Mouse (Mus musculus) midbrain, embryonic 13.5 days (tissue): ENCODE measurements around the gene P4ha2. TPM values are rescaled to one million over a fixed set of nuclear protein-coding genes. Genes with fewer than 3 reads are reported as not detected.

Source experiments
- ATAC-seq: fragments of 200-750 bp; cut with Nextera tagmentation; 2 replicates; pipeline ENCODE4 v1.8.0; 2017; ENCODE audit warnings: mild to moderate bottlenecking, moderate TSS enrichment, moderate library complexity
- H3K27ac ChIP-seq: fragments of 300-500 bp; sonication (generic); 2 replicates; pipeline ENCODE4 v1.5.1; 2015; ENCODE audit warnings: inconsistent platforms, mild to moderate bottlenecking, moderate library complexity
- H3K27me3 ChIP-seq: fragments of 300-500 bp; sonication (generic); 2 replicates; pipeline ENCODE4 v1.6.1; 2015; ENCODE audit warnings: mild to moderate bottlenecking, inconsistent platforms
- H3K36me3 ChIP-seq: fragments of 300-500 bp; sonication (generic); 2 replicates; pipeline ENCODE4 v1.6.1; 2015; ENCODE audit warnings: mild to moderate bottlenecking, inconsistent platforms
- H3K4me1 ChIP-seq: fragments of 300-500 bp; sonication (generic); replicated peaks from 2 replicates; pipeline ENCODE4 v1.6.1; 2015; ENCODE audit warnings: inconsistent platforms
- H3K4me2 ChIP-seq: fragments of 300-500 bp; sonication (generic); replicated peaks from 2 replicates; pipeline ENCODE4 v1.6.1; 2015; ENCODE audit warnings: moderate library complexity, mild to moderate bottlenecking, inconsistent platforms
- H3K4me3 ChIP-seq: fragments of 300-500 bp; sonication (generic); replicated peaks from 2 replicates; pipeline ENCODE4 v1.5.1; 2015; ENCODE audit warnings: mild to moderate bottlenecking, inconsistent platforms
- H3K9ac ChIP-seq: fragments of 300-500 bp; sonication (generic); replicated peaks from 2 replicates; pipeline ENCODE4 v1.6.1; 2015; ENCODE audit warnings: mild to moderate bottlenecking, inconsistent platforms
- H3K9me3 ChIP-seq: fragments of 300-500 bp; sonication (generic); 2 replicates; pipeline ENCODE4 v1.6.1; 2016; ENCODE audit warnings: mild to moderate bottlenecking, inconsistent platforms
- WGBS: fragments of 180-500 bp; shearing (Covaris S2); methylation state at CpG from one replicate; pipeline ENCODE4 v1.1.7; 2015; 5-methylcytosine and 5-hydroxymethylcytosine counted together
- polyA plus RNA-seq: library from polyadenylated mRNA; unstranded; fragments of >200 nt; fragmentation: Nextera tagmentation; extraction: Ambion mirVana; gene quantifications from 2 replicates; pipeline ENCODE4 v1.2.1, GENCODE M21; 2015

P4ha2 gene
- polyA plus RNA-seq, 1 experiment from 2014 or later: 7.8 TPM

DNA sequence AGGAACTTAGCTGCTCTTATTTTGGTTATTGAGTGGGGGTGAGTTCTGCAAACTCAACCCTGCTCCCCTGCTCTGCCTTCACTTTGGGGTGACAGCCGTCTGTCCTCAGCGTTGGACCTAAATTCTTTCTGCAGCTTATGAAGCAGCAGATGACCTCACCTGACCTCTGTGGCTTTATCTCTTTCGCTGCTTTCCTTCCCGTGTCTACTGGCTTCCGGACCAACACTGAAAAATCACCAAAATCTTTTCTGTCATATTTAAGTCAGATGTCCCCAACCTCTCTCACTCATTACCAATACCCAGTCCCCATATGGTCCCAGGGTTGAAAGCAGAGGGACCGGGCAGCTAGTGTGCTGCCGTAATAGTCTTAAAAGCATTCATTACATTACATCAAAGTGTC, 7.7 kb upstream of the P4ha2 start:
- Histone ChIP-seq H3K27ac (no peak overlapping the region), H3K36me3 (no peaks in the 10 kb centered on the region), H3K9me3 (no peaks in the 10 kb centered on the region), H3K9ac (no peak overlapping the region), H3K4me3 (no peak overlapping the region), H3K4me1 (no peaks in the 10 kb centered on the region), H3K4me2 (no peak overlapping the region), H3K27me3 (no peaks in the 10 kb centered on the region)
- ATAC-seq: no peak
- WGBS: 52% methylated on average over 7 of the region's 7 CpGs

DNA sequence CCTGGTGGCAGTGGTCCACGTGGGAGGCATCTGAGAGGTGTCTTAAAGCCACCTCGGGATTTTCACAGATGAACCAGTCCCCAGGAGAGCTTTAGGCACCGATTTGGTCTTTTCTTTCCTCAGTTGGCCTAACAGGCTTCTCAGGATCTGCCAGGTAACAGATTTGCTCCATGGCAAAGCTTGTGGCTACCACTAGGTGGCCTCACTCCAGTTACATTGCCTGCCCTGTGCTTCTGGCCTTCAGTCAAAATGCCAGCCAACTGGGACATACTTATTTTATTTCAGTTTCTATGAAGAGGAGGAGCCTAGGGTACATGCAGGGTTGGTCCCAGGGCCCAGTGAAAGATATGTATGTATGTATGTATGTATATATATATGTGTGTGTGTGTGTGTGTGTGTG, 6.9 kb upstream of the P4ha2 start:
- Histone ChIP-seq H3K4me3 (no peak overlapping the region), H3K4me1 (no peaks in the 10 kb centered on the region), H3K4me2 (no peak overlapping the region), H3K36me3 (no peaks in the 10 kb centered on the region), H3K27me3 (peaks cover 3% of the 10 kb centered on the region; the same call in 1 of the 2 replicates), H3K9me3 (no peaks in the 10 kb centered on the region), H3K9ac (no peak overlapping the region), H3K27ac (no peak overlapping the region)
- ATAC-seq: no peak
- WGBS: 5% methylated on average over 3 of the region's 3 CpGs

DNA sequence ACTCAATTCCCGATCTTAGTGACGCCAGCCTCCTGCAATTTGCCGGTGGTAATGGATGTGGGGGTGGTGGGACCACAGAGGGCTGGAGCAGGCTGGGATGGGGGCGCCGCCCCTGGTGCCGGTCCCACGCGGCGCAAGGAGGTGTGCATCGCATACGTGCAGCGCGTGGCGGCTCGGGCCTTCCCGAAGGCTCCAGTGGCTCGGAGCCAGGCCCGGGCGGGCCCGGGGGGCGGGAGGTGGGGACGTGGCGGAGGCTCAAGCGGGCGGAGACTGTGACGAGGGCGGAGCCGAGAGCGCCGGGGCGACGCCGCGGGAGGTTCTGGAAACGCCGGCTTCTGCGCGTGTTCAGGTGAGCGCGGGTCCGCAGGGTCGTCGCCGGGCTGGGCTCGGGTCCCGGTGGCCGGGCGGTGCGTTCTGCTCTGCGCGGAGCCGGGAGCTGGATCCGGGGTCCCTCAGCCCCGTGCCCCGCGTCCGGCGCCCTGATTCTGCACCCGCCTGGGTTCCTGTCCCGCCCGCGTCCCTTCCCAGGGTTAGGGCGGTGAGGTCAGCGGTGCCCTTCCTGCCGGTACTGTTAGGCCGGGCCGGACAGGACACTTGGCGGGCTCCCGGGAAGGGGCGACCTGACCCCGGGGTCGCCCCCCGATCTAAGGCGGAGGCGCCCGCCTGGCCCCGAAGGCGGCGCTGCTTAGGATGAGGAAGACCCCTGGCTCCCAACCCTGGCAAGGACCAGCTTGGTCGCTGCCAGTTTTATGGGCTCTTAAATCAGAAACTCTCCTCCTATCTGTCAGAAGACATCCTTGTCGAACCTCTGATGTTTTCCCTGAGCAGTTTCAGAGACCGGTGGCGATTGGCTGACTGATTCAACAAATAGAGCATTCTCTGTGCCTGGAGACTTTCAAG, 1.0 kb downstream of the P4ha2 start:
- peak; percentile 92 for ATAC-seq
- peaks cover 15% of the 10 kb centered on the region for H3K4me1 ChIP-seq
- no peaks in the 10 kb centered on the region for H3K9me3 ChIP-seq
- peak overlapping the region; percentile 75 for H3K9ac ChIP-seq
- H3K4me3 ChIP-seq: peak overlapping the region; percentile 63
- no peak overlapping the region for H3K27ac ChIP-seq
- H3K4me2 ChIP-seq: peak overlapping the region; percentile 99
- under 1% methylated on average over 56 of the region's 83 CpGs for WGBS
- no peaks in the 10 kb centered on the region for H3K36me3 ChIP-seq
- H3K27me3 ChIP-seq: peaks cover 25% of the 10 kb centered on the region

DNA sequence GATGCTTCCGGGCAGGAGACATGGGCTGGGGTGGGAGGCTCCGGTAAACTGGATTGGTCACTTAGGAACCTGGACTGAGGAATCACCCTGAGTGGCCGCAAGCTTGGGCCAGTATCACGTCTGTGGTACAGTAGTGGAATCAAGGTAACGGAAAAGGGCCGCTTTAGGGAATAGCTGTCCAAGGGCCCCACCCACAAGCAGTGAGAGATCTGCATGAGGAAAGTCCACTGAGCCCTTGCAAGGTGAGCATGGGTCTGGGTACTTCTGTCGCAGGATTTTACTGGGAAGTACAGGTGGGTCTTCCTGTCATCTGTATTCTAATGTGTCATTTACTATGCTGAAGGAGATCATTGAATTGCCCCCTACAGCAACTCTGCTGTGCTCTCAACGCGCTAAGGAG, 1.8 kb downstream of the P4ha2 start:
- Histone ChIP-seq H3K4me2 (peak overlapping the region; percentile 99), H3K9me3 (no peaks in the 10 kb centered on the region), H3K27me3 (peaks cover 25% of the 10 kb centered on the region), H3K9ac (no peak overlapping the region), H3K27ac (no peak overlapping the region), H3K4me1 (peaks cover 15% of the 10 kb centered on the region), H3K4me3 (peak overlapping the region; percentile 63), H3K36me3 (no peaks in the 10 kb centered on the region)
- WGBS: 78% methylated on average over 9 of the region's 9 CpGs
- no peak for ATAC-seq

DNA sequence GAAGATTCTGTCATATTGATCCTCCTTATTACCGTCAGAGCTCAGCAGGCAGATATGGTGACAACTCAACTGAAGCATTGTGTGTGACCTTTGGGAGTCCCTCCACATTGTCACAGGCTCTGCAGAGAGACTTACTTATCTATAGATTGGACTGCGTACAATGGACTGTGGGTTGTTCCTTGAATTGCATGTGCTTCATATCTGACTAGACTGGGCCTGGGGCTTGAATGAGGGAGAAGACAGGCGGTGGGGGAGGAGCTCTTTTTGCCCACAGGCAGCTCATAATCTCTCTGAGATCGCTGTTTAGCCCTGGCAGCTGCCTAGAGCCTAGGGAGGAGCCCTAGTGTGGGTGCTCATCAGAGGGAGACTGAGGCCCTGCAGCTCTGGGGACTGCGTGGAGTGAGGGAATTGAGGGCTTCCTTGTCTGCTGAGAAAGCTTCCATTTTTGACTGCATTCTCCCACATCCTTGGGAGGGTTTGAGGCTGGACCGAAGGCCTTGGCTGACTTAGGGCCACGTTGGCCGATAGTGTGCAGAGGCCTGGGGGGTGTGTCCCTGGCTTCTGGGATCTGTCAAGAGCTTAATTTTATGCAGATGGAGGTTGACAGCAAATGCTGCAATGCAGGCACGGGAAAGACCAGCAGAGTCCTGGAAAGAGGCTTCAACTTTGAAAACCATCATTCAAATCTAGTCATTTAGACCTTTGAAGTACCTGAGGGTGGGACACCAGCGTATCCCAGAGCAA, 3.0 kb downstream of the P4ha2 start:
- Histone ChIP-seq H3K4me1 (peaks cover 15% of the 10 kb centered on the region), H3K27me3 (peaks cover 23% of the 10 kb centered on the region), H3K9me3 (no peaks in the 10 kb centered on the region), H3K36me3 (no peaks in the 10 kb centered on the region), H3K4me3 (no peak overlapping the region), H3K4me2 (no peak overlapping the region), H3K9ac (no peak overlapping the region), H3K27ac (no peak overlapping the region)
- WGBS: 73% methylated on average over 10 of the region's 10 CpGs
- ATAC-seq: no peak

DNA sequence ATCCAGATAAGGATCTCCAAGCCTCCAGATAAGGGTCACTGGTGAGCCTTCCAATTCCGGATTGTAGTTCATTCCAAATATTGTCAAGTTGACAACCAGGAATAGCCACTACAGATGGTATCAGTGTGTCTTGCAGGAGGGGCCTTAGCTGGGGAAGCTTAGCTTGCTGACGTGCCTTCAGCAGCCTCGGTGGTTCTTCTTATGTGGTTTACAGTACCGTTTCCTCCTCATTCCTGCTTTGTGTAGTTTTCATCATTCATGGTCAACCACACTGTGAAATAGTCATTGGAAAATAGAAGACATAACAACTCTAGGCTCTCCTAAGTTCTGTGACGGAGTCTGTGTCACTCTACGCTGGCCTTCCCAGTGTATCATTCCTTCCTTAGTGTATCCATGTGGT, 5.1 kb downstream of the P4ha2 start:
- WGBS: 94% methylated on average over 6 of the region's 6 CpGs
- H3K9ac ChIP-seq: no peak overlapping the region
- no peak overlapping the region for H3K27ac ChIP-seq
- no peaks in the 10 kb centered on the region for H3K36me3 ChIP-seq
- H3K27me3 ChIP-seq: peaks cover 18% of the 10 kb centered on the region
- no peak overlapping the region for H3K4me2 ChIP-seq
- no peak overlapping the region for H3K4me3 ChIP-seq
- no peaks in the 10 kb centered on the region for H3K9me3 ChIP-seq
- no peak for ATAC-seq
- peaks cover 15% of the 10 kb centered on the region for H3K4me1 ChIP-seq

DNA sequence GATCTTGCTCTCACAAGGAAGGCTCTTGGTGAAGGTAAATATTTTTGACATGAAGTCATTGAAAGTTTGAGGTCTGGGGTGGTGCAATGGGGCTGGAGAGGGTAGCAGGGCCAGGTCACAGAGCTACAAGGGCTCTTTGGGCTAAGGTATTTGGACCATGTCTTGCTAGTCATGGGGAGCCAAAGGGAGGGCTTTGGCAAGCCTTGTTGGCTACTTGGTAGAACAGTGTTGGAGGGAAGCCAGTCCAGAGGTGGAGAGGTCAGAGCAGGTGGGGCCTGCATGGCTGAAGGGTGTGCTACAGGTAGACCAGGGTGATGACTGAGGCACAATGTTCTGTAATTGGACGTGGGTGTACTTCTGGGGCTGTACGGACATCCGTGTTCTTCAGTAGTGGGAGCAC, 6.8 kb downstream of the P4ha2 start:
- Histone ChIP-seq H3K4me1 (peaks cover under 1% of the 10 kb centered on the region; the same call in 1 of the 2 replicates), H3K36me3 (no peaks in the 10 kb centered on the region), H3K27ac (no peak overlapping the region), H3K9me3 (no peaks in the 10 kb centered on the region), H3K4me2 (no peak overlapping the region), H3K27me3 (peaks cover 9% of the 10 kb centered on the region), H3K9ac (no peak overlapping the region), H3K4me3 (no peak overlapping the region)
- 92% methylated on average over 3 of the region's 3 CpGs for WGBS
- ATAC-seq: no peak

DNA sequence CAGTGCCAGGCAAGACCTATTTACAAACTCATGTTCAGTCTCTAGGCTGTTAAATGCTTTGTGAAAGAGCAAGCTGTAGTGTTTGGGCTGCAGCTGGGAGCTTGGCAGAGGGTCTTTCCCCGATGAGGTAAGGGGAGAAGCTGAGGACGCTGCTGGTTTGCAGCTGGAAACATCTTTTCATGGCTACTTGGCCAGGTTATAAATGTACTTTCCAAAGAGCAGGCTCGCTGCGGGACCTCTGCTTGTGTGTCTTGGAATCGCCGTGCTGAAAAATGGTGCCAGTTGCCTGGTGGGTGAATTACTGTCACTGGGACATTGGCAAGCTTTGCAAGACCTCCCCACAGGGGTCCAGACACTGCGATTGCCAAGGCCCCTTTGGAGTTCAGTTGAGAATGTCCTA, 7.3 kb downstream of the P4ha2 start:
- Histone ChIP-seq H3K9ac (no peak overlapping the region), H3K27ac (no peak overlapping the region), H3K4me1 (peaks cover 6% of the 10 kb centered on the region), H3K36me3 (no peaks in the 10 kb centered on the region), H3K27me3 (peaks cover 3% of the 10 kb centered on the region; the same call in 1 of the 2 replicates), H3K4me2 (no peak overlapping the region), H3K9me3 (no peaks in the 10 kb centered on the region), H3K4me3 (no peak overlapping the region)
- 88% methylated on average over 7 of the region's 7 CpGs for WGBS
- ATAC-seq: no peak

DNA sequence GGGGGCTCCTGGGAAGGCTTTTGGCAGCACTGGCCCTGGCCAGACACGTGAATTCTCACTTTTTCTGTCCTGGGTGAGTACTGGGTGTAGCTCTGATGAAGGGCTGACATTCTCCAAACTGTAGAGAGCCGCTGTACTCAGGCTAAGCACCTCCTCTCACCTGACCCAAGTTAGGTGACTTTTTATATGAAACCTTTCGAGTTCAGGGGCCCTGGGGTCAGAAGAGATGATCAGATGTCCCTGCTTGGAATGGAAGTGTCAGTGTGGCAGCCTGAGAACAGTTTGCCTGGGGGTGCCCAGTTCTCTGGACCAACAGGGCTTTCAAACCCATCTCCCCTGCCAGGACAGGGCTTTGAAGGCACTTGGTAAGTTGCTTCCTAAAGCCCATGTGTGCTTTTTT, 8.2 kb downstream of the P4ha2 start:
- Histone ChIP-seq H3K36me3 (no peaks in the 10 kb centered on the region), H3K4me2 (no peak overlapping the region), H3K9ac (no peak overlapping the region), H3K9me3 (no peaks in the 10 kb centered on the region), H3K4me3 (no peak overlapping the region), H3K4me1 (peaks cover 15% of the 10 kb centered on the region), H3K27ac (no peak overlapping the region), H3K27me3 (no peaks in the 10 kb centered on the region)
- 64% methylated on average over 3 of the region's 3 CpGs for WGBS
- ATAC-seq: no peak

DNA sequence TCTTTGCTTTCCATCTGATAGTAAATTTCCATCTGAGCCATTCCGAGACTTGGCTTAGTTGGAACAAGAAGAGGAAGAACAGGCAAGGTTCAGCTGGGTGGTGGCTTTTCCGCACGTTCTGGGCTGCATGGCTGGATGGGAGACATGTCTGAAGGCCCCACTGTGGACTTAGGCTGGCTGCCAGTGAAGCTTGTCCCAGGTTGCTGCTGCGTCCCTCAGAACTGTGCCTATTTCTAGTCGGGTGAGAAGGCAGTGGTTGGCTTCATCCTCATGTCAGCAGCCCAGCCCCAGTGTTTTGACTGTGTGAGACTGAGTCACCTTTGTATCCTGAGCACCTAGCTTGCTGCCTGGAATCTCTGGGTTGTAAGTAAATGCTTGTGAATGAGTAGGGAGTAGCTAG, 9.0 kb downstream of the P4ha2 start:
- Histone ChIP-seq H3K4me3 (no peak overlapping the region), H3K4me2 (no peak overlapping the region), H3K27ac (no peak overlapping the region), H3K4me1 (peaks cover 22% of the 10 kb centered on the region), H3K9ac (no peak overlapping the region), H3K36me3 (no peaks in the 10 kb centered on the region), H3K27me3 (no peaks in the 10 kb centered on the region), H3K9me3 (no peaks in the 10 kb centered on the region)
- WGBS: 85% methylated on average over 5 of the region's 5 CpGs
- ATAC-seq: no peak

DNA sequence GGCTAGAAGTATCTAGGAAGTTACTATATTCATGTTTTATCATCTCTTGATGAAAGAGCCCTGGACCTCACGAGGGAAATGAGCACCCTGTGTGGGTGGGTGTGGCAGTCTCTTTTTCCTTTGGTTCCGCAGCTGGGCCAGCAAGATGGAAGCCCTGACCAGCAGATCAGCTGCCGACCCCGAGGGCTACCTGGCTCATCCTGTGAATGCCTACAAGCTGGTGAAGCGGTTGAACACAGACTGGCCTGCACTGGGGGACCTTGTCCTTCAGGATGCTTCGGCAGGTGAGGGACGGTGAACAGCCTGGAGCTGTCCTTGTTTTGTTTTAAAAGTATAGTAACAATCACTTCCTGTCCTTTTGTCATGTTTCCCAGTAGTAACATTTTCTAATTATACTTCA, 11.4 kb downstream of the P4ha2 start:
- 85% methylated on average over 7 of the region's 7 CpGs for WGBS
- Histone ChIP-seq H3K9me3 (no peaks in the 10 kb centered on the region), H3K9ac (no peak overlapping the region), H3K4me3 (no peak overlapping the region), H3K27me3 (no peaks in the 10 kb centered on the region), H3K4me2 (no peak overlapping the region), H3K4me1 (peaks cover 45% of the 10 kb centered on the region), H3K36me3 (no peaks in the 10 kb centered on the region), H3K27ac (no peak overlapping the region)
- ATAC-seq: no peak

DNA sequence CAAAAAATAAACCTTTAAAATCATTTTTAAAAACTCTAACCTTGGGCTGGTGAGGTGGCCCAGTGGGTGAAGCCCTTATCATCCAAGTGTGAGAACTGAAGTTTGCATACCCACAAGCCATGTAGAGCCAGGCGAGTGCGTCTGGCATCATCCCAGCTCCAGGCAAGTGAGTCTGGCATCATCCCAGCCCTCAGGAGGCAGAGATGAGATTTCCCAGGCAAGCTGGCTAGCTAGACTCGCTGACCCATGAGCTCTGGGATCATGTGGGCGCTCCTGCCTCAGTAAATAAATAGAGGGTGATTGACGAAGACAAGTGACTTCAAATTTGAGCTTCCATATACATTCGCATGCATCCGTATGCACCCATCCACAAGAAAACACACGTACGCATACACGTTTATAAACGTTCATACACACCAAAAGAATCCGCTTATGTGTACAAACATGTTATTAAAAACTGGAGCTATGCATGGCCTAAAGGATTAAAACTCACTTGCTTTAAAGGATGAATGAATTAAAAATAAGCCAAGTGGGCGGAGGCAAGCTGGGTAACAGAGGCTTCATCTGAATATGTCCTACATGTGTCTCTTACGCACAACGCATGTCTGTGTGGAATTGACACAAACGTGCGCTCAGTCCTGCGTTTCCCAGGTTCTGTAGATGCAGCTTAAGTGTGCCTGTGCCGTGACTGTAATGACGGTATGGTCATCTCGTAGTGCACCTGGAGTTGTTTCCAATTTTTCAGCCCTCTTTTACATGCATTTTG, 12.3 kb downstream of the P4ha2 start:
- H3K4me2 ChIP-seq: peak overlapping the region; percentile 35; the same call in 1 of the 2 replicates
- no peak for ATAC-seq
- WGBS: 73% methylated on average over 21 of the region's 21 CpGs

More for the DNA sequence above, 12.3 kb downstream of the P4ha2 start:
- Histone ChIP-seq H3K36me3 (no peaks in the 10 kb centered on the region), H3K4me1 (peaks cover 49% of the 10 kb centered on the region), H3K4me3 (no peak overlapping the region), H3K9ac (no peak overlapping the region), H3K27me3 (no peaks in the 10 kb centered on the region), H3K9me3 (no peaks in the 10 kb centered on the region), H3K27ac (peak overlapping the region; percentile 84)
